ENCODE assay signal across 9 mouse cellular contexts in genomic region chr12:24642370-24642802, GRCm38 (mm10). TPM values are rescaled to one million over a fixed set of nuclear protein-coding genes. Genes with fewer than 3 reads are reported as not detected.
A peak's percentile ranks its signal among the peaks of the same experiment; 100 is the strongest.
DNase-seq lines count a peak whose midpoint lies in the region; ATAC-seq and TF ChIP-seq lines count a peak whose summit lies in the region.
"Had no signal": no experiment of that assay in that cellular context is flagged by ENCODE, and none has a peak within 500 bp of the region (broad histone marks: within the 10 kb centered on the region; RNA-seq: fewer than 3 reads in every experiment).

No protein-coding gene starts in this region.

- TF ChIP-seq POLR2A in heart, adult 2 months (IDR thresholded peaks at IDR 0.05; ENCODE audit: insufficient read depth, low read depth, low read length): no peak

- H3K4me3 ChIP-seq in heart, adult 2 months: no peak overlapping the region
- no peak overlapping the region for H3K4me3 ChIP-seq in heart, embryonic 10.5 days
- no peak overlapping the region for H3K4me3 ChIP-seq in kidney, embryonic 14.5 days (ENCODE audit: low read length)
- no peak overlapping the region for H3K4me3 ChIP-seq in lung, postnatal 0 days (ENCODE audit: low read depth, low read length)

- H3K4me2 ChIP-seq in kidney, embryonic 14.5 days (replicated peaks; ENCODE audit: low read depth, low read length): no peak overlapping the region
- H3K4me2 ChIP-seq in lung, postnatal 0 days (replicated peaks; ENCODE audit: low read depth, low read length): no peak overlapping the region

- no peaks in the 10 kb centered on the region for H3K9me3 ChIP-seq in heart, embryonic 10.5 days
- H3K9me3 ChIP-seq in kidney, embryonic 14.5 days (ENCODE audit: control insufficient read depth, low read length): no peaks in the 10 kb centered on the region
- no peaks in the 10 kb centered on the region for H3K9me3 ChIP-seq in lung, postnatal 0 days (ENCODE audit: low read length)

- H3K4me1 ChIP-seq in heart, adult 2 months (ENCODE audit: control insufficient read depth, insufficient read depth, low read length): peaks cover 7% of the 10 kb centered on the region; the same call in 1 of the 2 replicates
- peaks cover 10% of the 10 kb centered on the region; the same call in 1 of the 2 replicates for H3K4me1 ChIP-seq in heart, embryonic 10.5 days
- 0 out of 2 replicates have a peak, but pooled peaks cover 5% of the 10 kb centered on the region for H3K4me1 ChIP-seq in kidney, embryonic 14.5 days (ENCODE audit: control insufficient read depth, insufficient read depth, low read length)
- peaks cover 6% of the 10 kb centered on the region; the same call in 1 of the 2 replicates for H3K4me1 ChIP-seq in lung, postnatal 0 days (ENCODE audit: insufficient read depth, low read depth, low read length)

- WGBS in heart, adult 2 months: 68% methylated on average over 4 of the region's 4 CpGs
- WGBS in heart, embryonic 10.5 days: 76% methylated on average over 4 of the region's 4 CpGs
- WGBS in kidney, embryonic 14.5 days: 65% methylated on average over 4 of the region's 4 CpGs
- WGBS in lung, postnatal 0 days: 42% methylated on average over 4 of the region's 4 CpGs

- ATAC-seq in kidney, embryonic 14.5 days (ENCODE audit: low FRiP score, low TSS enrichment): 0 out of 2 replicates have a peak, but pooled peaks have one; percentile 13
- ATAC-seq in lung, postnatal 0 days: peak; percentile 23; the same call in 1 of the 2 replicates

- no peak overlapping the region for H3K9ac ChIP-seq in heart, adult 2 months (ENCODE audit: low read depth, low read length)
- H3K9ac ChIP-seq in kidney, embryonic 14.5 days (ENCODE audit: low read depth, low read length): no peak overlapping the region
- no peak overlapping the region for H3K9ac ChIP-seq in lung, postnatal 0 days (replicated peaks; ENCODE audit: low read depth)

- H3K27me3 ChIP-seq in heart, adult 2 months (ENCODE audit: control insufficient read depth, insufficient read depth, low read length): no peaks in the 10 kb centered on the region
- H3K27me3 ChIP-seq in heart, embryonic 10.5 days (ENCODE audit: insufficient read depth, poor library complexity, severe bottlenecking): peaks cover 4% of the 10 kb centered on the region; the same call in 1 of the 2 replicates
- no peaks in the 10 kb centered on the region for H3K27me3 ChIP-seq in kidney, embryonic 14.5 days (ENCODE audit: control insufficient read depth, insufficient read depth, low read length)
- no peaks in the 10 kb centered on the region for H3K27me3 ChIP-seq in lung, postnatal 0 days (replicated peaks; ENCODE audit: insufficient read depth, low read length)

- intact Hi-C loops in heart, adult 2 months (cut with DNase I): no loop called here

- no peaks in the 10 kb centered on the region for H3K79me2 ChIP-seq in heart, adult 2 months (replicated peaks; ENCODE audit: control insufficient read depth, insufficient read depth, low read length)

- peak; percentile 78 to 85 for DNase-seq in heart, adult 2 months
- DNase-seq in heart, embryonic 10.5 days (ENCODE audit: low spot score): no peak
- peak; percentile 73 for DNase-seq in adrenal gland, postnatal 25 days
- DNase-seq in frontal cortex, adult 2 months (ENCODE audit: extremely low spot score in 1 of 2, low spot score in 1 of 2): peak; percentile 42 to 62
- no peak for DNase-seq in lung, postnatal 0 days (ENCODE audit: low spot score)
- peak; percentile 75 for DNase-seq in right cerebral cortex, postnatal 4 days
- DNase-seq in thymus, postnatal 4 days: no peak

- no peaks in the 10 kb centered on the region for H3K36me3 ChIP-seq in heart, adult 2 months (ENCODE audit: control insufficient read depth, insufficient read depth, low read length)
- H3K36me3 ChIP-seq in heart, embryonic 10.5 days: no peaks in the 10 kb centered on the region
- no peaks in the 10 kb centered on the region for H3K36me3 ChIP-seq in kidney, embryonic 14.5 days (ENCODE audit: control insufficient read depth, insufficient read depth, low read length)
- H3K36me3 ChIP-seq in lung, postnatal 0 days (ENCODE audit: insufficient read depth, low read length): no peaks in the 10 kb centered on the region

- no peak overlapping the region for H3K27ac ChIP-seq in heart, adult 2 months
- no peak overlapping the region for H3K27ac ChIP-seq in heart, embryonic 10.5 days
- H3K27ac ChIP-seq in kidney, embryonic 14.5 days (ENCODE audit: low read depth, low read length): no peak overlapping the region
- no peak overlapping the region for H3K27ac ChIP-seq in lung, postnatal 0 days (ENCODE audit: low read length)
- H3K27ac ChIP-seq: macrophage had no signal

- TF ChIP-seq CTCF in heart, adult 2 months (IDR thresholded peaks at IDR 0.05): no peak
- no peak for TF ChIP-seq CTCF in lung, postnatal 0 days (IDR thresholded peaks at IDR 0.05)

- TF ChIP-seq EP300 in heart, adult 2 months (IDR thresholded peaks at IDR 0.05; ENCODE audit: insufficient read depth, low read depth, low read length): peak; percentile 79
- no peak for TF ChIP-seq EP300 in lung, postnatal 0 days (IDR thresholded peaks at IDR 0.05)

RNA-seq across cellular contexts. Expression of gene Klf11, which starts 8.7 kb away (rescaled TPM):
- total RNA-seq in heart, adult 2 months (2021): 10 to 100 TPM in 1 of 2 experiments, 1 to 10 TPM in 1; 7.8 to 13.5 TPM
- polyA plus RNA-seq in heart, adult 2 months (2012; rRNA removed): 8.8 and 15.1 TPM in 2 replicates
- polyA plus RNA-seq in heart, embryonic 10.5 days (2016; fragmentation: Nextera tagmentation; extraction: Ambion mirVana): 12.0 and 16.2 TPM in 2 replicates
- total RNA-seq in adrenal gland, postnatal 25 days (2021): 9.8 and 14.8 TPM in 2 replicates
- polyA plus RNA-seq in frontal cortex, adult 2 months (2012; rRNA removed): 6.3 and 6.7 TPM in 2 replicates
- 6.2 and 11.9 TPM in 2 replicates for polyA plus RNA-seq in kidney, embryonic 14.5 days (2014; fragmentation: Nextera tagmentation; extraction: Ambion mirVana)
- polyA plus RNA-seq in lung, postnatal 0 days (2015; fragmentation: Nextera tagmentation; extraction: Ambion mirVana): 22.1 and 26.0 TPM in 2 replicates

RNA-seq across cellular contexts. Expression of gene Cys1, which starts 39.2 kb away (rescaled TPM):
- total RNA-seq in heart, adult 2 months (2021): 1 to 10 TPM; 3.3 to 4.0 TPM
- polyA plus RNA-seq in heart, adult 2 months (2012; rRNA removed): 5.6 and 7.4 TPM in 2 replicates
- 0.28 and 0.34 TPM in 2 replicates for polyA plus RNA-seq in heart, embryonic 10.5 days (2016; fragmentation: Nextera tagmentation; extraction: Ambion mirVana)
- 2.5 and 5.0 TPM in 2 replicates for total RNA-seq in adrenal gland, postnatal 25 days (2021)
- 8.5 and 9.6 TPM in 2 replicates for polyA plus RNA-seq in frontal cortex, adult 2 months (2012; rRNA removed)
- polyA plus RNA-seq in kidney, embryonic 14.5 days (2014; fragmentation: Nextera tagmentation; extraction: Ambion mirVana): 10.7 and 11.8 TPM in 2 replicates
- 1.7 and 2.3 TPM in 2 replicates for polyA plus RNA-seq in lung, postnatal 0 days (2015; fragmentation: Nextera tagmentation; extraction: Ambion mirVana)
- polyA plus RNA-seq: macrophage had no signal

Comparison
In these comparisons a context has a peak if more than half of its experiments do, and no peak if none do; other contexts are left out.
1. DNase-seq: peak in heart, adult 2 months (2 of 2), adrenal gland, postnatal 25 days (single experiment), frontal cortex, adult 2 months (2 of 2) and right cerebral cortex, postnatal 4 days (single experiment); none in heart, embryonic 10.5 days (single experiment), lung, postnatal 0 days (single experiment) and thymus, postnatal 4 days (single experiment).